Comparison of ENCODE assay signal across 18 mouse cellular contexts in the genomic region with DNA sequence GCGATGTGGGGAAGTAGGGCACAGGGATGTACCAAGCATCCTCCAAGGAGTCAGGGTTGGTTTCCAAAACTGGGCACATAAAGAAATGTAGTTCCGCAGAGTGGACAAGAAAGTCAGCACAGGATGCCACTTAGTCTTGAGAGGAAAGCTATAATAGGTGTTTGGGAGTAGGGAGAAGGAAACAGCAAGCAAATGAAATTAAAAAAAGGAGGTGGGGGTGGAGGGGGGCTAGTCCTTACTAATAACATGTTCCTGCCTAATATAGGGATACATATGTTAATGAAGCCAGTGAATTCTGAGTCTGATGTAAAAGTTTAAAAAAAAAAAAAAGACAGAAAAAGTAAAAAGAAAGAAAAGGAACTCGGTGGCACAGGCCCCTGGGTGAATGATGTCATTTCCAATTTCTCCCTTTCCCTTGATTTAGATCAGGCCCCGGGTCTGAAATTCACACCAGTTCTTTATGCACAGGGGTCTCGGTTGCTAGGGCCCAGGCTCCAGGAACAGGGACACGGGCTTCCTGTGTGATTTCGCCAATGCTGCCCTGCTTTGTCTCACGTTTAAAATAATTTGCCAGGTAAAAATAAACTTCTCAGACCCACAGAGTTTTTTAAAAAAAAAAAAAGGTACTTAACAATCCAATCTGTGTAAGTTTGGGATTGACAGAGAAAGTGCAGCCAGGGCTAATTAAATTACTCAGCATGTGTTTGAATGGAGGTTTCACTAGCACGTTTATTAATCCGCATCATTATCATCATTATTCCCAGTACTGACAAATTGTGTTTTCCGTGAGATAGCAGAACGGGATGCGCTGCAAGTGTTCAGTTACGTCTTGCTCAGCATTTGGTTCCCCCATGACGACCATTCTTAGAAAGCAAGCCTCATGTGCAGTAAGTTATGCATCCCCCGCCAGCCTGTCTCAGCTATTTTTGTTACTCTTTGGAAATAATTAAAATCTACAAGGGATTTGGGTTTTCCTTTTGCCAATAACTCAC.
DNase-seq lines count a peak whose midpoint lies in the region; ATAC-seq and TF ChIP-seq lines count a peak whose summit lies in the region.
"Had no signal": no experiment of that assay in that cellular context is flagged by ENCODE, and none has a peak within 500 bp of the region (broad histone marks: within the 10 kb centered on the region; RNA-seq: fewer than 3 reads in every experiment).

No protein-coding gene starts in this region.

- TF ChIP-seq POLR2A in brain, embryonic 14.5 days (IDR thresholded peaks at IDR 0.05; ENCODE audit: borderline replicate concordance, extremely low read depth, insufficient read depth, insufficient read length, poor library complexity, severe bottlenecking), result no peak

- 49% methylated on average over 16 of the region's 16 CpGs for WGBS in hindbrain, embryonic 16.5 days
- 59% methylated on average over 16 of the region's 16 CpGs for WGBS in hindbrain, embryonic 13.5 days
- WGBS in forebrain, embryonic 13.5 days, result 36% methylated on average over 16 of the region's 16 CpGs
- WGBS in midbrain, embryonic 14.5 days, result 44% methylated on average over 16 of the region's 16 CpGs

- H3K9ac ChIP-seq in hindbrain, embryonic 16.5 days (ENCODE audit: low read depth, low read length), result no peak overlapping the region
- H3K9ac ChIP-seq in hindbrain, embryonic 13.5 days, result no peak overlapping the region
- 0 out of 2 replicates have a peak overlapping the region, but pooled peaks have one; percentile 31 for H3K9ac ChIP-seq in forebrain, embryonic 13.5 days
- H3K9ac ChIP-seq in midbrain, embryonic 14.5 days (replicated peaks; ENCODE audit: low read length), result no peak overlapping the region
- H3K9ac ChIP-seq: embryonic facial prominence, embryonic 13.5 days had no signal

- H3K4me3 ChIP-seq in hindbrain, embryonic 16.5 days (ENCODE audit: low read length), result no peak overlapping the region
- H3K4me3 ChIP-seq in hindbrain, embryonic 13.5 days, result no peak overlapping the region
- no peak overlapping the region for H3K4me3 ChIP-seq in forebrain, embryonic 13.5 days
- H3K4me3 ChIP-seq in midbrain, embryonic 14.5 days (replicated peaks; ENCODE audit: low read depth, low read length), result no peak overlapping the region
- H3K4me3 ChIP-seq: embryonic facial prominence, embryonic 13.5 days; heart, embryonic 10.5 days; myocyte had no signal

- no peaks in the 10 kb centered on the region for H3K36me3 ChIP-seq in hindbrain, embryonic 16.5 days (ENCODE audit: control insufficient read depth, insufficient read depth, low read length)
- no peaks in the 10 kb centered on the region for H3K36me3 ChIP-seq in hindbrain, embryonic 13.5 days
- H3K36me3 ChIP-seq in forebrain, embryonic 13.5 days (ENCODE audit: poor library complexity, severe bottlenecking), result no peaks in the 10 kb centered on the region
- H3K36me3 ChIP-seq in midbrain, embryonic 14.5 days (ENCODE audit: control insufficient read depth, insufficient read depth, low read length), result no peaks in the 10 kb centered on the region
- H3K36me3 ChIP-seq: embryonic facial prominence, embryonic 13.5 days; heart, embryonic 10.5 days had no signal

- no peaks in the 10 kb centered on the region for H3K9me3 ChIP-seq in hindbrain, embryonic 16.5 days (ENCODE audit: control insufficient read depth, low read length)
- no peaks in the 10 kb centered on the region for H3K9me3 ChIP-seq in hindbrain, embryonic 13.5 days
- H3K9me3 ChIP-seq in forebrain, embryonic 13.5 days (replicated peaks), result no peaks in the 10 kb centered on the region
- H3K9me3 ChIP-seq in midbrain, embryonic 14.5 days (ENCODE audit: control insufficient read depth, low read length), result no peaks in the 10 kb centered on the region
- H3K9me3 ChIP-seq: embryonic facial prominence, embryonic 13.5 days; heart, embryonic 10.5 days had no signal

- H3K27me3 ChIP-seq in hindbrain, embryonic 16.5 days (replicated peaks; ENCODE audit: control insufficient read depth, insufficient read depth, low read length), result no peaks in the 10 kb centered on the region
- H3K27me3 ChIP-seq in hindbrain, embryonic 13.5 days, result no peaks in the 10 kb centered on the region
- no peaks in the 10 kb centered on the region for H3K27me3 ChIP-seq in forebrain, embryonic 13.5 days
- no peaks in the 10 kb centered on the region for H3K27me3 ChIP-seq in midbrain, embryonic 14.5 days (ENCODE audit: control insufficient read depth, insufficient read depth, low read length)

- no peak overlapping the region for H3K27ac ChIP-seq in hindbrain, embryonic 16.5 days (ENCODE audit: low read depth, low read length)
- no peak overlapping the region for H3K27ac ChIP-seq in hindbrain, embryonic 13.5 days
- peak overlapping the region; percentile 40; the same call in 1 of the 2 replicates for H3K27ac ChIP-seq in forebrain, embryonic 13.5 days
- H3K27ac ChIP-seq in midbrain, embryonic 14.5 days (replicated peaks; ENCODE audit: low read depth, low read length), result no peak overlapping the region
- H3K27ac ChIP-seq: embryonic facial prominence, embryonic 13.5 days; heart, embryonic 10.5 days had no signal

- H3K4me1 ChIP-seq in hindbrain, embryonic 16.5 days (ENCODE audit: control insufficient read depth, insufficient read depth, low read depth, low read length), result no peaks in the 10 kb centered on the region
- peaks cover 8% of the 10 kb centered on the region for H3K4me1 ChIP-seq in hindbrain, embryonic 13.5 days (replicated peaks)
- H3K4me1 ChIP-seq in forebrain, embryonic 13.5 days, result peaks cover 24% of the 10 kb centered on the region
- H3K4me1 ChIP-seq in midbrain, embryonic 14.5 days (ENCODE audit: control insufficient read depth, insufficient read depth, low read length), result no peaks in the 10 kb centered on the region

- DNase-seq in brain, embryonic 14.5 days (ENCODE audit: low read depth), result peak; percentile 81
- peak; percentile 21 for DNase-seq in midbrain, embryonic 14.5 days
- no peak for DNase-seq in spleen, adult 12 weeks (ENCODE audit: low spot score)
- DNase-seq in cerebellum, adult 9-11 months, result no peak
- DNase-seq in kidney, postnatal 14 days, result no peak
- DNase-seq: B cell, adult 2 months; cerebellum, adult 18-20 months; gastrocnemius, postnatal 10 days; heart, postnatal 14 days; lung, adult 2 months; right cerebral cortex, postnatal 4 days; thymus, adult 2 months had no signal

- H3K4me2 ChIP-seq in hindbrain, embryonic 16.5 days (ENCODE audit: low read length), result no peak overlapping the region
- H3K4me2 ChIP-seq in hindbrain, embryonic 13.5 days, result no peak overlapping the region
- no peak overlapping the region for H3K4me2 ChIP-seq in forebrain, embryonic 13.5 days
- no peak overlapping the region for H3K4me2 ChIP-seq in midbrain, embryonic 14.5 days (ENCODE audit: low read length)
- H3K4me2 ChIP-seq: embryonic facial prominence, embryonic 13.5 days had no signal

- TF ChIP-seq CTCF in brain, embryonic 14.5 days (IDR thresholded peaks at IDR 0.05; ENCODE audit: borderline replicate concordance, extremely low read depth, insufficient read depth, insufficient read length), result no peak

- ATAC-seq in hindbrain, embryonic 16.5 days, result peak; percentile 45
- no peak; the same call in 1 of the 2 replicates for ATAC-seq in hindbrain, embryonic 13.5 days (ENCODE audit: low FRiP score)
- peak; percentile 73 for ATAC-seq in forebrain, embryonic 13.5 days
- ATAC-seq in midbrain, embryonic 14.5 days (ENCODE audit: low FRiP score, low TSS enrichment), result no peak

Comparison
In these comparisons a context has a peak if more than half of its experiments do, and no peak if none do; other contexts are left out.
1. ATAC-seq: peak in hindbrain, embryonic 16.5 days (single experiment) and forebrain, embryonic 13.5 days (single experiment); none in hindbrain, embryonic 13.5 days (single experiment) and midbrain, embryonic 14.5 days (single experiment).
2. DNase-seq: peak in brain, embryonic 14.5 days (single experiment) and midbrain, embryonic 14.5 days (single experiment); none in spleen, adult 12 weeks (single experiment), cerebellum, adult 9-11 months (single experiment) and kidney, postnatal 14 days (single experiment).